Mouse (Mus musculus) CD4-positive, CD25-positive, alpha-beta regulatory T cell, adult 2 months (primary cell): ENCODE data around the gene Osbpl3.

Experiments
- DNase-seq: peaks from one replicate; pipeline ENCODE4 v3.0.0-alpha.2; 2012; ENCODE audit warnings: low read depth, low spot score

The Osbpl3 gene

DNA sequence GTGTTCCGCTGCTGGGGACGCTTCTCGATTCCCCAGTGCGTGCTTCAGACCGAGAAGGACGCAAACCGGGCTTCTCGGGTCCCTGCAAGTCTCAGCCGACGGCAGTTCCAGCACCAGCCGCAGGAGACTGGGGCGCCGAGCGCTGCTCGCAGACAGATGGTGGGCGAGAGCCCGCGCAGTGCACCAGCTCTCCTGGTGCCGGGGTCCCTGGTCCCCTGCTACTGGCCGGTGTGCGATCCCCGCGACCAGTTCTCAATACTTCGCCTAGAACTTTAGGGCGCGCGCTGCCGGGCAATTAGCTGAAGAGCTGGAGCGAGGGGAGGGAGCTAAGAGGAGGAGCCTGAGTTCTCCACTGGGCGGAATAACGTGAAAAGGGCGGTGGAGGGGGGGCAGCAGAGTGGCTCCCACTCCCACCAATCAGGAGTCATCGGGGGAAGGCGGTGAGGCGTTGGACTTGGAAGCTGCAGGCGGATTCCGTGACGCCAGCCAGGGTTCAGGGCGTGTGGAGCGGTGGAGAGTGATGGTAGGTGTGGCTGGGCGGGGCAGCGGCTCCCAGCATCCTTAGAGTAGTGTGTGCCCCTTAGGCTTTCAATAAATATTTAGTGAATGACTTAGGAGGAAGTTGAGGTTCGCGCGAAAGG, at the start of gene Osbpl3:
Gene Osbpl3 (minus strand): TSS at position 373 of the 641 bp plus-strand sequence.
- peak; percentile 88 for DNase-seq

DNA sequence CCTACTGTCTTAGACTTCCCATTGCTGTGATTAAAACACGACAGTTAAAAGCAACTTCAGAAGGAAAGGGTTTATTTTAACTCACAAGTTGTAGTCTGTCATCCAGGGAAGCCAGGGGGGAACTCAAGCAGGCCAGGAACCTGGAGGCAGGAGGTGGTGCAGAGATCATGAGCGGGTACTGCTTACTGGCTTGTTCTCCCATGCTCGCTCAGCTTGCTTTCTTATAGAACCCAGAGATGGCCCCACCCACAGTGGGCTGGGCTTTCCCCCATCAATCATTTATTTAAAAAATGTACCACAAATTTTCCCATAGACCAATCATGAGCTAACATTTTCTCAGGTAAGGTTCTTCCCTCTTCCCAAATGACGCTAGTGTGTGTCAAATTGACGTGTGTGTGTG, 49.5 kb upstream of the Osbpl3 start:
- DNase-seq = no peak

DNA sequence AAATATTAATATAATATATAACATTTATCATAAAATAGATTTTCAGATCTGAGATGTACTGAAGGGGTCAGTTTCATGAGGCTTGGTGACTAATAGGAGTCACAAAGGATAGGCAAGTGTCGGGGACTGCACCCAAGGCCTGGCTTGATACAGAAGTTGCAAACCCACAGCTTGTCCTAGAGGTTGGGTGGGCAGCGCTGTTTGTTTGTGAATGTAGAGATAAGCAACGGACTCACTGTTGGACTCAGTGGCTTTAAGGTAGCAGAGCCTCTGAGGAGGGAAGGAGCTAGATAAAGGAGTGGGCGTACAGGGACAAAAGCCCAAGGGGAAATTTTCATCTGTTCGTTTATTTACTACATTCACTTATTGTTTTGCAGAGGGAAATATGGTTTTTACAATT, 48.7 kb upstream of the Osbpl3 start:
- DNase-seq = no peak

DNA sequence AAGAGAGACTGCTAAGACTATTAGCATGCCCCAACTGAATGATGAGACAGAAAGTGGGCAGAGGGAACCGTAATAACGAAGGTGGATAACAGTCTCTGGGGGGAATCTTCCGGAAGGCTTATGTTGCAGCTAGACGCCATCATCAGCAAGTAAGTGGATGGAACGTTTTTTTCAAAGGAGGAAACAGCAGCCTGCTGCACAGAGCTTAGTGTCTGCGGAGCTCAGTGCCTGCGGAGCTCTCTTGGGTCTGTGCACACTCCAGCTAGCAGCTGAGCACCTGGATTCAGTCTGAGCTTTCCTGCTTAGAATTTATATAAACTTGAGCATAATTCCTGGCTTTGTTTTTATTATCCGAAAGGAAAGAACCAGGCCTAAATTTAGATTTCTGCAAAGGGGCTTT, 47.8 kb upstream of the Osbpl3 start:
- DNase-seq = peak; percentile 19

DNA sequence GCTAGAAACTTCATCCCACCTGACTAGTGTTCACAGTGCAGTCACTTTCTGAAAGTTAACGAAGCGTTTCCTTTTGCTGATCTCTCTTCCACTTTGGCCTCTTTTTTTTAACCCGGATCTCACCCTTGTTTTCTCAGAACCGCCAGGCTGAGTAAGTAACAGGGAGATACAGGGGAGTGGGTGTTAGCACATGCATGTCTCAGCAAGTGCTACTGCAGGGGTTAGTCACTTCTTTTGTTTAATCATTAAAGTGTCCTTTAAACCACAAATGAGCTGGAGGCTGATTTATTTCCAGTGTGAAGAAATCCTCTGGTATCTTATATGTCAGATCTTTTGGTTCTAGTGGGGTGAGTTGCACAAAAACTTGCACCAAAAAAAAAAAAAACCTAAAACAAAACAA, 47.0 kb upstream of the Osbpl3 start:
- DNase-seq = peak; percentile 24

DNA sequence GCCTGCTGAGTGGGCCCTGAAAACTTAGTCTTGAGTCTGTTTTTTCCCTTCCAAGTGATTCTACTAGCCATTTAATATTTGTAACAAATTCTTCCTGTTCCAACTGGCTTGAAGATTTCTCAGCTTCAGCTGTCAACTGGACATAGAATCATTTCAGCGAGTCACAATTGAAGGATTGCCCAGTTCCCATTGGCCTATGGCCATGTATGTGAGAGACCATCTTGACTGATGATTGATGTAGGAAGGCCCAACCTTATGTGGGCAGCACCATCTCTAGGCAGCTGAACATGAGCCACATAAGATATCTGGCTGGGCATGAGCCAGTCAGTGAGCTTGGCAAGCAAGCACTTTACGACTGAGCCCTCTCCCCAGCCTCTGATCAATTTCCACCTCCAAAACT, 42.3 kb upstream of the Osbpl3 start:
- DNase-seq = no peak

DNA sequence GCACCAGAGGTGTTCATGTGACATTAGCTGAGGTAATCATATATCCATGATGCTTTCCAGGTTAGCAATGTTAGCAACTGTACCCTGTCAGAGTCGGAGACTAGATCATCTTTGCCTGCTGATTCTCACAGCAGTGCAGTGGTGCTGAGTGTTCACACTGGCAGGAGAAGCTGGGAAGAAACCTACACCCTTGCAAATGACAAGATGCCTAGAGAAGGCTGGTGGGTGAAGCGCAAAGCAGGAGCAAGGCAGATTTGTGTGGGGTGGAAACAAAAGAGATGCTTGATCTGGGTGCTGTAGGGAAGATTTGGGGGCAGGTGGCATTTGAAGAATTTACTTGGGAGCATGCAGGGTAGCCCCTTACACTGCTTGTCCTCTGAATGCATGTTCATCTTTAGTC, 34.5 kb upstream of the Osbpl3 start:
- no peak for DNase-seq

DNA sequence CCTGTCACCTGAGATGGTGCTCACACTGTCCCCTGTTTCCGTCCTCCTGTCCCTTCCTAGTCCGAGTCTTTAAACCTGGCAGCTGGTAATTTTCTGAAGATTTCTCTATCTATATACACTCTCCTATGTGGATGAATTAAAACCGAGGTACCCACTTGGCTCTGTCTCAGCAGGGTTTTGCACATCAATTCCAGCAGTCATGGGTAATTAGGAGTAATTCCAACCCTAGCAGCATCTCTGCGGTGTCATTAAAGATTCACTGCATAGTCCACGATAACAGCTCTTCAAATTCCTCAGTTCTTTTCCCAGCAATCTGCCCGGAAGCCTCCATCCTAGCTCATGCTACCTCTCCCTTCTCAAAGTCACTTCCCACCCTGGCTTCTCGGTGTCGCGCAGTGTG, 33.4 kb upstream of the Osbpl3 start:
- no peak for DNase-seq

DNA sequence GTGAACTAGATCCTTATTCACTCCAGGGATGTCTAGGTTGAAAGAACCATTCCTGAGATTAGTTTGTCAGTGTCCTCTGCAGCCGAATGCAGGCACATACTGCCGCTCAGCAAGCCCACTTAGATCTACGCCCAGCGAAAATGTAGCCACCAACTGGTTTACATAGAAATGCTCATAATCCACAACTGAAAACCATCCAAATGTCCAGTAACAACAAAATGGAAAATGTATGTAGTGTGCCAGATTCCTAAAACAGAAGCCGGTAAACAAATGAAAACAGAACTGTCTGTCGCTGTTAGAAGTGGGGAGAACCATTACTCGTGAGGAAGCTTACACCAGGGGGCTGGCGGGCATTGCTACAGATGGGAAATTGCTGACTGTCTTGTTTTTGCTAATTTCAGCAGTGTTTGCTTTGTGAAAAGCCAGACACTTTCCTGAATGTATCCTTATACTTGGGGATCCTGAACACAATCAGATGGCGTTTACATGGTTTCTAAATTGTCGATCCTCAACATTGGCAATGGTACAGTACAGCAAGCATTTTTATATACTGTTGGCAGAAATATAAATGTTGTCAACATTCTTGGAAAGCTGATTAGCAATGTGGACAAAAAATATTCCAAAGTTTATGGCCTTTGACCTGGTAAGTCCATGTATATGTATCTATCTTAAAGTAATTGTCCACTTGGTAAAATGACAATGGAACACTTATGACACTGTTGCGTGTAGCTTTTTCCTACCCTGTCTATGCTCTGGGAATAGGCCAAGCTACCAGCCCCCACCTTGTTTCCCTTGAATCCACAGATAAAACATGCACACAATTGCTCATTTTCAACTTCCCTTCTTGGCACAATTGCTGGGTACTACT, 30.3 kb upstream of the Osbpl3 start:
- no peak for DNase-seq

DNA sequence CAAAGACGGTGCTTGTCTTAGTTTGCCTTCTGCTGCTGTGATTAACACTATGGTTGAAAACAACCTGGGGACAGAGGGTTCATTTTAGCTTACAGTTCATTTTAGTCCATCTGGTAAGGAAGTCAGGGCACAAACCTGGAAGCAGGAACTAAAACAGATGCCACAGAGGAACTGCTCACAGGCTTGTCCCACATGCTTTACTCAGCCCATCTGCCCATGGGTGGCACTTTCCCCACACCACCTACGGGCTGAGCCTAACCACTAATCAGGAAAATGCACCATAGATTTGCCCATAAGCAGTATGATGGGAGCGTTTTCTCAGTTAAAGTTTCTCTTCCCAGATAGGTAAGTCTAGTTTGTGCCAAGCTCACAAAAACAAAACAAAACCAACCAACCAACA, 27.4 kb upstream of the Osbpl3 start:
- DNase-seq = no peak

DNA sequence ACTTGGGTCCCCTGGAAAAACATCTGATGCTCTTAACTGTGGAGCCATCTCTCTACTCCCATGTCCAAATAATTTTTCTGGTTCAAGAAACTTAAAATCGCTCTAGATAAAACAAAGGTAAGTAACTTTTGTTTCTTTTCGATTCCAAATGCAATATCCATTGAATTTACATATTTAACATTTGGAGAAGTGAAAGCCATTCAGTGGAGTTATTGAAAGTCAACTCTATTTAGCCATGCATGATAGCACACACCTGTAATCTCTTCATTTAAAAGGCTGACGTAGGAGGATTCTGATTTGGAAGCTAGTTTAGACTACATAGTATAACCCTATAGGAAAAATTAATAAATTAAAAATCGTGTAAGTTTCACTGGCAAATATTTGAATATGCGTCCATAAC, 25.5 kb upstream of the Osbpl3 start:
- no peak for DNase-seq

DNA sequence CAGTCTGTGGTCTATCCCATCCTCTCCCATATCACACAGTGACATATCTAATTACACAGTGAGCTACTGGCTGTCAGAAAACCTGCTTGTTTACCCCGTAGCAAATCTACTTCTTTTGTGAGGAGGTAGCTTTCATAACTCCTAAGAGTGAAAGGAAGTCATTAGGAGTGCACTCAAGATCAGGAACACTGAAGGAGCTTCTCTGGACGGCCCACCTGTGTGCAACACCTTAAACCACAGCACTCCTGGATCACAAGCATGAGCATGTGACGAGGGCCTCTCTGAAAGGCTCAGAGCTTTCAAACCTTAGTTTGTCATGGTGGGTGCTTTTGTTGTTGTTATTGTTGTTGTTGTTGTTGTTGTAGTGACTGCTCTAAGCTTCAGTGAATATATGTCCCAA, 10.4 kb upstream of the Osbpl3 start:
- DNase-seq = no peak

DNA sequence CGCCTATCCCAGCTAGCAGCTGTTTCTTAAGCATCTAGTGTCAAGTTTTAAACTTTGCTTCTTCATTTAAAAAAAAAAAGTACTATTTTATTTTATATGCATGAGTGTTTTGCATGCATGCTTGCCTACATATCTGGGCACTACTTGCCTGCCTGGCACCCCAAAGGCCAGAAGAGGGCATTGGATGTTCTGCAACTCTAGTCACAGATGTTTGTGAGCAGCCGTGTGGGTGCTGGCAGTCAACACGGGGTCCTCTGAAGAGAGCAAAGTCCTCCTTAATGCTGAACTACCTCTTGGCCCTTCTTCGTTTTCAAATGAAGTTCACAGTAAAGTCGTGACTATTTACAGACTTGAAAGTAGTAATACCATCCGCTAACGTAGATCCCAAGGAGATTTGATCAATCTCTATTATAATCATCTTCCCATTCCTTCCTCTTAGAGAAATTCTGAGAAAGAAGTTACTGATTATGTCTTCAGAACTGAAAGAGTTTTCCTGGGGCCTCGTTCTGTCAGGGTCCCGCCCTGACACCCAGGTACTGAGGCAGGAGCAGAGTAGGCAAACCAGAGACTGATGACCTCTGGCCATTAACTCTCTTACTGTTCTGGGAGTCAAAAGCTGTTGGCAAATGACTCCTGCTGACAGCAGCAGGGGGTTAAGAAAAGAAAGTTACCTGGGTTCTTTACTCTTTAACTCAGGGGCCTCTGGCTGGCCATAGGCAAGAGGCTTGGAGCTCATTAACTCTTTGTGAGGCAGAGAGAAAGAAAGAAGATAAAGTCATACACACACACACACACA, 8.9 kb upstream of the Osbpl3 start:
- DNase-seq = no peak

DNA sequence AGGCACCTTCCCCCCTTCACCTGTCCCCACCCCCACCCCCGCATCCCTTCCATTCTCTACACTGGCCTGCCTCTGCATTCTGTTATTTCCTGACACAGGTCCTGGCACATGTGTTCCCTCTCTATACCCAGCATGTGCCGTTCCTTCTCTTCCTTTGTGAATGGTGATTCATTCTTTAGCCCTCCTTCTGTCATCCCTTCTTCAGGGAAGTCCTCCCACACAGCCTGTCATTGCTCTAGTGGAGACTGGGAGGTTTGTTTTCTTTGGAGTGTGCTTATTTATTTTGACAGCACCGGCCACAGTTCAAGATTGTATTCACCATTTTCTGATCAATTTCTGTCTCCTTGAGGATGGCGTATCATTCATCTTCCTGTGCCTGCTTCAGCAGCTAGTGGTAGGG, 6.0 kb upstream of the Osbpl3 start:
- no peak for DNase-seq

DNA sequence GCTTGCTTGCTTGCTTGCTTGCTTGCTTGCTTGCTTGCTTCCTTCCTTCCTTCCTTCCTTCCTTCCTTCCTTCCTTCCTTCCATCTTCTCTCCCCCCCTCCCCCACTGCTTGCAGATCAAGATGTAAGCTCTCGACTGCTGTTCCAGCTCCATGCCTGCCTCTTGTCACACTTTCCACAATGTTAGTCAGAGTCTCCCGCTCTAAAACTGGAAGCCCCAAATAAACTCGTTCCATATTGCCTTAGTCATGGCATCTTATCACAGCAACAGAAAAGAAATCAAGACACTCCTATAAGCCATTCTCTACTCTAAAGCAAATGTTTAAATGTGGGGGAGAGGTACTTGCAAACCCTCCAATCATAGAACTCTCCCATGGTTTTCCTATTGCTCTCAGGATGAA, 5.6 kb upstream of the Osbpl3 start:
- no peak for DNase-seq

DNA sequence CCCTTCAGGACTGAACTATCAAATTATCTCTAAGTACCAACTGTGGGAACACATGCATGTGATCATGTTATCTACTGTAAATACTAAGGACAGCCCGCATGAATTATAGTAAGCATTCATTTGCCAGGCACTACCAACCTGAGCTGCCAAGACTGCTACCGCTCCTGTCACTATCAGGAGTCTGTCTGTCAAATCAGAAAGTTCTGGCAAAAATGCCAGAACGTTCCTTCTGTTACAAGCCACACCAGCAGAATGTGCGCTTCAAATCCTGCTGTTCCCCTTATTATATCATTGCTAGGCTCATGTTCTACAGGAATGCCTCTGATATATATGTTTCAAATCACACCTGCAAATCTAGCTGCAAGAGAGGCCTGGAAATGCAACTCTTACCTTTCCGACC, 4.6 kb upstream of the Osbpl3 start:
- DNase-seq = no peak

DNA sequence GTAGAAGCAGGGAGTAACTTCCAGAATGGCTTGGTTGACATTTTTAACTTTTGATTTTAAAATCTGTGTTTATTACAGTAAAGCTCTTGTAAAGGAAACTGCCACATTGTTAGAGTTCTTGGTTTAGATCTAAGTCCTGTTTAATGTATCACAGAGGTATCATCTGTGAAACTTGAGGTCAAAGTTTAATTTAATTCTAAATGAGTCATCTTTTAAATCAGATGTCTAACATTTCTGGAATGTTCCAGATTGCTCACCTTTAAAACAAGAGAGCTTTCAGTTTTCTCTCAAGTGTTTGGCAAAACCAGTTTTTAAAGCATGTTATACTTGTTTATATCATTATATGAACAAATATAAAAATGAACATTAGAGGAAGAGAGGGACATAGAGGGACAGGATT, 4.2 kb upstream of the Osbpl3 start:
- no peak for DNase-seq

DNA sequence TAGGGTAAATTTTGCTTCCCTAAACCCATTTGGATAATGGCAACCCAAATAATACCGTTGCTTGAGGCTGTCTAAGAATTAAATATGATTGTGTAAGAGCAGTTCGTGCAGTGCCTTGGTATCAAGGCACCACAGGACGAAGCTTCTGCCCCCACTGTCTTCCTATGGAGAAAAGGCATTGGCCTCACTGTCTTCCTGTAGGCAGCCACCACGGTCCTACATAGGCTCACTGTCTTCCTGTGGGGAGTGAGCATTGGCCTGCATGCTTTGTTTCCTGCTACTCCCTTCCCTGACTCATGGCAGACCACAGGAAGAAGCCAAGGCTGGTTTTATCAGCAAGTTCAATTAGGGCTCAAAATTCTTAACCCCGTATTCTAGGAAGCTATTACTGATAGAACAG, 3.3 kb upstream of the Osbpl3 start:
- no peak for DNase-seq

DNA sequence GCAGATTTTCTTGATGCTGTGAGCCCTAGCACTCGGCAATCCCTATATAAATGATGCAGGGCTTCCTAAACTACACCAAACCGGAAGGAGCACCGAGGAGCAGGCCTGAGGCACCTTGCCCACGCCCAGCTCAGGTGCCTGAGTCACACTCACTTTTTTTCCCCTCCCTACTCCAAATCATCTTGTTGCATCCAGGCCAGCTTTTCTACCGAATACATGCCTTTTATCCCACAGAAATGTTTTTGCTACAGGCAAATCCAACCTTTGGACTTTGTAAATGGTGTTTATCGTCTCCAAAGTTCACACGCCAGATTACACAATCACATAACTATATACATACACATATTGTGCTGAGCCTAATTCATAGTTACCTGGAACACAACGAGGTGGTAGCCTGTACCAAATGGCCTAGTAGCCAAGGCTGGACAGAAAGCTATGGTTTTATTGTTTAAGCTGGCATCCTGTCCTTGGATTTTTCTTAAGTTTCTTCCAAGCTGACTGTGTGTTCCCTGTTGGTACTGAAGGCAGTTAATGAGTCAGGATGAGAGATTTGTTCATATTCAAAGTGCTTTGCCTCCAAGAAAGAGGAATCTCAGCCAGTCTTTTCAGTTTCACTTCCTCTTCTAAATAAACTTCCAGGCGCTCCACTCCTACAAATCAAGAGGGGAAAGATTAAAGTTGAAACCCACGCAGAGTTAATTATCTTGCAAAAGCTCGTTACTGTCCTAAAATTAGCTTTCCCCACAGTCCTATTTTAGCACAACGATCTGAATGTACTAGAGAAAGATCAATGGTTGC, 1.7 kb upstream of the Osbpl3 start:
- DNase-seq = no peak

DNA sequence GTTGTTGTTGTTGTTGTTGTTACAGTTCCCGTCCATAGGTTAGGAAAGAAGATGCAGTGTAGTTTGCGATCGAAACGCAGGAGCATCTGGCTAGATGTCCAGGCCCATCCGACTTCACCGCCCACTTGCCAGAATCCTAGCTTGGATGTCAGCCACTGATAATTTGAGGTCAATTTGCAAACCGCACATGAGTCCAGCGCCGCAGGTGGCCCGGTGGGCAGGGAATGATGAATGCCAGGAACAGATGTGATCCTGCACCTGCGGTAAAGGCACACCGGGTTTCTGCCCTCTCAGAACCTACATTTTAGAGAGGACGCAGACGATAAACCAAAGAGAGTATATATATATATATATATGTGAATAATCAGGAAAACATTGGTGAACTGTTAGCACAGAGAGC, 705 bp upstream of the Osbpl3 start:
- DNase-seq = no peak

DNA sequence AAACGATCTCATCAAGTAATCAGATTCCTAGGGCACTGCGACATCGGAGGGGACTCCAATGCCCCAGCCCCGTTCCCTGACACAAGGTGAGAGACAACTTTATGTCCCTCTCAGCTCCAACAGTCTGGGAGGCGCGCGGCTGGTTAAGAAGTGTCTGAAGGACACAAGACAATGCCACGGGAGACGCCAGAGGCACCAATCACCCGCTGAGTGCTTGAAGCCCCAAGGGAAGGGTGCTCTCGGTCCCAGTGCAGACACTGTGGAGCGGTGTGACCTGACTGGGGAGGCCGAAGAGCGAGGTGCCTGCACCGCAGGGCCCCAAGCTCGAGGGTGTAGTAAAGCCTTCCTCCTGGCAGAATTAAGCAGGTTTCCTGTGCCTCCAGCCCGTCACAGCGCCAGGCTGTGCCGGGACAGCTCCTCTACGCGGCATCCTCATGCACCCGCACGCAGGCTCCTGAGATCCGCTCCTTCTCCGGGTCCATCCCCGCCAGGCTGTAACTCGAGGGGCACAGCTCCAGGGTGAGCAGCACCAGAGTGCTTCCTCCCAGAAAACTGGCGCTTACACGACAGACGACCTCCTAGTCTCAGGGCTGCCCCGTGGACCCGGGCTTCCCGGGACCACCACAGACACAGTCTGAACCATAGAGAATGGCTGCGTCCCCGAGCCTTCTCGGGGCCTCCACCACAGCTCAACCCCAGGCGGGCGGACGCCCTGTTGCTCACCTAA, 736 bp downstream of the Osbpl3 start:
- DNase-seq = peak; percentile 73
